Mouse (Mus musculus): ENCODE measurements around the gene Fgfr2.

GRCm38 (mm10) chr7:132493632-132494031 is 629.5 kb downstream of the Fgfr2 start:
- TF ChIP-seq CTCF (IDR thresholded peaks at IDR 0.05; ENCODE audit: control insufficient read depth, insufficient read depth, insufficient read length) (no peak), MYOG (IDR thresholded peaks at IDR 0.05; ENCODE audit: control insufficient read depth, extremely low read depth, insufficient read length) (no peak), FOSL1 (IDR thresholded peaks at IDR 0.05; ENCODE audit: insufficient read depth, low read length, poor library complexity, severe bottlenecking) (no peak)
